Mouse (Mus musculus) heart, adult 2 months (tissue): Measurements from ENCODE around the gene Swi5. TPM values are rescaled to one million over a fixed set of nuclear protein-coding genes. Genes with fewer than 3 reads are reported as not detected.

Source experiments
- DNase-seq, 2 experiments: peaks; one replicate each; pipeline ENCODE4 v3.0.0; 2021
- H3K27ac ChIP-seq: fragments of 200-600 bp; 2 replicates; pipeline ENCODE4 v1.8.1; 2022
- H3K27me3 ChIP-seq: fragments of 200-500 bp; 2 replicates; pipeline ENCODE4 v1.6.1; 2012; ENCODE audit warnings: mild to moderate bottlenecking, low read length, inconsistent platforms, mixed read lengths; ENCODE audit not compliant: control insufficient read depth, insufficient read depth
- H3K36me3 ChIP-seq: fragments of 200-500 bp; 2 replicates; pipeline ENCODE4 v1.6.1; 2012; ENCODE audit warnings: low read length, inconsistent platforms; ENCODE audit not compliant: control insufficient read depth, insufficient read depth
- H3K4me1 ChIP-seq: fragments of 200-500 bp; 2 replicates; pipeline ENCODE4 v1.6.1; 2011; ENCODE audit warnings: low read length; ENCODE audit not compliant: control insufficient read depth, insufficient read depth
- H3K4me3 ChIP-seq: fragments of 200-600 bp; 2 replicates; pipeline ENCODE4 v1.8.1; 2022
- H3K79me2 ChIP-seq: fragments of 200-500 bp; replicated peaks from 2 replicates; pipeline ENCODE4 v1.6.1; 2012; ENCODE audit warnings: mild to moderate bottlenecking, inconsistent platforms, low read length, moderate library complexity, mixed read lengths; ENCODE audit not compliant: control insufficient read depth, insufficient read depth
- H3K9ac ChIP-seq: fragments of 200-500 bp; 2 replicates; pipeline ENCODE4 v1.6.1; 2012; ENCODE audit warnings: low read depth, mild to moderate bottlenecking, control low read depth, inconsistent platforms, low read length, mixed read lengths
- CTCF ChIP-seq: fragments of 200-600 bp; IDR thresholded peaks from 2 replicates; pipeline ENCODE4 v1.8.1; 2022; ENCODE audit warnings: antibody characterized with exemption, mild to moderate bottlenecking, moderate library complexity
- EP300 ChIP-seq: fragments of 200-500 bp; IDR thresholded peaks from 2 replicates; pipeline ENCODE4 v1.6.1; 2011; ENCODE audit warnings: low read depth, low read length, control low read depth; ENCODE audit not compliant: insufficient read depth
- POLR2A ChIP-seq: fragments of 200-500 bp; IDR thresholded peaks from 2 replicates; pipeline ENCODE4 v1.6.1; 2011; ENCODE audit warnings: mild to moderate bottlenecking, low read depth, low read length, control low read depth; ENCODE audit not compliant: insufficient read depth
- WGBS: fragments of 180-500 bp; shearing (Covaris S2); methylation state at CpG from one replicate; pipeline ENCODE4 v1.1.7; 2018; 5-methylcytosine and 5-hydroxymethylcytosine counted together
- intact Hi-C: fragments of 180-260 bp; cut with DNase I; formaldehyde crosslinking; loops from one replicate; pipeline ENCODE4 v1.15.1; 2025
- long read RNA-seq: library from polyadenylated mRNA; stranded (forward); transcript quantifications from one replicate; pipeline ENCODE4 v2.0.0, GENCODE M21; 2021
- polyA plus RNA-seq: library from polyadenylated mRNA; depleted of rRNA; stranded (reverse); fragments of >200 nt; gene quantifications from 2 replicates; pipeline ENCODE4 v1.2.3, GENCODE M21; 2012; rRNA removed
- total RNA-seq, 2 experiments: library from RNA; stranded (reverse); gene quantifications; 2 replicates each; pipeline ENCODE4 v1.2.3; 2021

Swi5 gene
- 100 to 1,000 TPM; 205 to 233 TPM for total RNA-seq
- polyA plus RNA-seq = 173 and 223 TPM in 2 replicates
- long read RNA-seq, transcript Swi5-207 (5 exons, 768 nt) = major isoform, 103 of 123 reads
- long read RNA-seq, partial matches to known transcripts = 4 of 123 reads
- long read RNA-seq, other reads (novel, unspliced or antisense) = 12 of 123 reads

GRCm38 (mm10) chr2:32287923-32288367 is at the start of gene Swi5:
Gene Swi5, minus strand, starts transcription at chr2:32288075.
- H3K4me3 ChIP-seq = peak within 1 kb of the TSS; percentile 85
- WGBS = under 1% methylated on average over 41 of the region's 41 CpGs
- no peaks in the 10 kb centered on the region for H3K27me3 ChIP-seq
- TF ChIP-seq POLR2A (peak; percentile 95), CTCF (no peak), EP300 (peak; percentile 32; the same call in 1 of the 2 replicates)
- intact Hi-C loops = loop anchor here (2.0 kb wide), 1 partner anchor 149 kb away; no protein-coding TSS in a partner anchor
- H3K79me2 ChIP-seq = peaks cover 2% of the 10 kb centered on the region; the same call in 1 of the 2 replicates
- H3K27ac ChIP-seq = peak within 1 kb of the TSS; percentile 89
- peak; percentile 96 to 98 for DNase-seq
- peaks cover 2% of the 10 kb centered on the region; the same call in 1 of the 2 replicates for H3K36me3 ChIP-seq
- H3K9ac ChIP-seq = peak within 1 kb of the TSS; percentile 72
- H3K4me1 ChIP-seq = peaks cover 3% of the 10 kb centered on the region; the same call in 1 of the 2 replicates

- no peaks in the 10 kb centered on the region for H3K79me2 ChIP-seq
- TF ChIP-seq EP300 = no peak
- TF ChIP-seq CTCF = no peak
- no peak for TF ChIP-seq POLR2A
- no peaks in the 10 kb centered on the region for H3K4me1 ChIP-seq
- no peak for DNase-seq
- 31% methylated on average over 15 of the region's 15 CpGs for WGBS
- H3K27me3 ChIP-seq = no peaks in the 10 kb centered on the region; the same call in 1 of the 2 replicates
- H3K4me3 ChIP-seq = no peak overlapping the region
- no peaks in the 10 kb centered on the region for H3K36me3 ChIP-seq
- H3K27ac ChIP-seq = no peak overlapping the region
- no peak overlapping the region for H3K9ac ChIP-seq
- intact Hi-C loops = no loop called here
Measured at GRCm38 (mm10) chr2:32335888-32336287, 48.0 kb upstream of the Swi5 start.

DNA sequence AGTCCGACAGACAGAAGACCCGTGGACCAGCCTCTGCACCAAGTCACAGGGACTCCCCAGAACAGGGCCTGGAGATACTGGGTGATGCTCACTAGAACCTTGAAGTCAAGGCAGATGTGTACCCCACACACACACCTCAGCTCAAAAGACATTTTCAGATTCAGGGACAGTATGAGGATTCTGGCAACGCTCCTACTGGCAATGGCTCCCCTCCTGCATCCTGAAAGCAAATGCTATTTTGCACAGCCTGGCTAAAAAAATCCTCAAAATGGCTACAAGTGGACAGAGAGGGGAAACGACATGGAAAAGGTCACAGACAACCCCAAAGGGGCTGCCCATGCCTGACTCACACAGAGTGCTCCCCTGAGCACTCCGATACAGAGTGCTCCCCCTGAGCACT is 44.3 kb upstream of the Swi5 start:
- DNase-seq = no peak
- H3K79me2 ChIP-seq = no peaks in the 10 kb centered on the region
- H3K27ac ChIP-seq = no peak overlapping the region
- TF ChIP-seq CTCF = no peak
- TF ChIP-seq POLR2A = no peak
- TF ChIP-seq EP300 = no peak
- no peaks in the 10 kb centered on the region for H3K4me1 ChIP-seq
- no peaks in the 10 kb centered on the region for H3K36me3 ChIP-seq
- intact Hi-C loops = no loop called here
- WGBS = 69% methylated on average over 5 of the region's 5 CpGs
- no peaks in the 10 kb centered on the region; the same call in 1 of the 2 replicates for H3K27me3 ChIP-seq
- H3K4me3 ChIP-seq = no peak overlapping the region
- H3K9ac ChIP-seq = no peak overlapping the region

- no peaks in the 10 kb centered on the region; the same call in 1 of the 2 replicates for H3K4me1 ChIP-seq
Measured at GRCm38 (mm10) chr2:32329531-32329930, 41.7 kb upstream of the Swi5 start.

GRCm38 (mm10) chr2:32328911-32329460 is 41.1 kb upstream of the Swi5 start:
- Histone ChIP-seq H3K4me1 (no peaks in the 10 kb centered on the region; the same call in 1 of the 2 replicates), H3K27ac (no peak overlapping the region), H3K36me3 (no peaks in the 10 kb centered on the region), H3K4me3 (no peak overlapping the region), H3K9ac (no peak overlapping the region), H3K79me2 (no peaks in the 10 kb centered on the region), H3K27me3 (no peaks in the 10 kb centered on the region; the same call in 1 of the 2 replicates)
- intact Hi-C loops = no loop called here
- no peak for DNase-seq
- TF ChIP-seq CTCF (no peak), EP300 (no peak), POLR2A (no peak)
- 50% methylated on average over 13 of the region's 13 CpGs for WGBS

More at GRCm38 (mm10) chr2:32329531-32329930, 41.7 kb upstream of the Swi5 start:
- no peaks in the 10 kb centered on the region for H3K36me3 ChIP-seq
- H3K27me3 ChIP-seq = no peaks in the 10 kb centered on the region; the same call in 1 of the 2 replicates
- WGBS = 45% methylated on average over 6 of the region's 6 CpGs
- H3K4me3 ChIP-seq = no peak overlapping the region
- H3K27ac ChIP-seq = no peak overlapping the region
- no peak overlapping the region for H3K9ac ChIP-seq
- intact Hi-C loops = no loop called here
- H3K79me2 ChIP-seq = no peaks in the 10 kb centered on the region
- no peak for TF ChIP-seq EP300
- TF ChIP-seq CTCF = no peak
- no peak for TF ChIP-seq POLR2A
- DNase-seq = no peak

- no peaks in the 10 kb centered on the region for H3K27me3 ChIP-seq
- WGBS = 74% methylated on average over 4 of the region's 4 CpGs
- intact Hi-C loops = no loop called here
- no peaks in the 10 kb centered on the region for H3K79me2 ChIP-seq
- no peak overlapping the region for H3K9ac ChIP-seq
- no peak overlapping the region for H3K4me3 ChIP-seq
- DNase-seq = no peak
- no peaks in the 10 kb centered on the region for H3K36me3 ChIP-seq
- no peaks in the 10 kb centered on the region; the same call in 1 of the 2 replicates for H3K4me1 ChIP-seq
- TF ChIP-seq EP300 (no peak), POLR2A (no peak), CTCF (no peak)
- no peak overlapping the region for H3K27ac ChIP-seq
Measured at GRCm38 (mm10) chr2:32327200-32327599, 39.3 kb upstream of the Swi5 start.
